Mouse (Mus musculus) CH12.LX (cell line): ENCODE data around the gene Ccdc69.

Source experiments
- CTCF ChIP-seq, 2 experiments: IDR thresholded peaks in 1 of 2; conservative IDR thresholded peaks in 1 of 2; 2 replicates each; pipeline ENCODE4 v1.5.1; 2011 to 2012; ENCODE audit warnings: low read depth in 2 of 2, low read length in 2 of 2, improper control_type of control experiment in 1 of 2, inconsistent platforms in 1 of 2, mild to moderate bottlenecking in 1 of 2, moderate library complexity in 1 of 2
- EP300 ChIP-seq: IDR thresholded peaks from 2 replicates; pipeline ENCODE4 v1.6.1; 2011; ENCODE audit warnings: low read length, improper control_type of control experiment
- GABPA ChIP-seq: IDR thresholded peaks from 2 replicates; pipeline ENCODE4 v1.6.1; 2012; ENCODE audit warnings: low read depth, low read length, improper control_type of control experiment, inconsistent platforms; ENCODE audit not compliant: insufficient replicate concordance
- HCFC1 ChIP-seq: IDR thresholded peaks from 2 replicates; pipeline ENCODE4 v1.6.1; 2012; ENCODE audit warnings: low read depth, mild to moderate bottlenecking, inconsistent platforms, low read length, improper control_type of control experiment
- JUND ChIP-seq: conservative IDR thresholded peaks from 2 replicates; pipeline ENCODE4 v1.6.1; 2011; ENCODE audit warnings: low read depth, low read length, improper control_type of control experiment
- MAZ ChIP-seq: IDR thresholded peaks from 2 replicates; pipeline ENCODE4 v1.6.1; 2012; ENCODE audit warnings: low read depth, mild to moderate bottlenecking, inconsistent platforms, low read length, improper control_type of control experiment, moderate library complexity
- PAX5 ChIP-seq: IDR thresholded peaks from 2 replicates; pipeline ENCODE4 v1.6.1; 2012; ENCODE audit warnings: low read length, inconsistent platforms, mixed read lengths
- POLR2A ChIP-seq: IDR thresholded peaks from 2 replicates; pipeline ENCODE4 v1.6.1; 2011; ENCODE audit warnings: low read depth, mild to moderate bottlenecking, improper control_type of control experiment, low read length
- TBP ChIP-seq: conservative IDR thresholded peaks from 2 replicates; pipeline ENCODE4 v1.6.1; 2011; ENCODE audit warnings: low read depth, low read length, improper control_type of control experiment
- ZNF384 ChIP-seq: IDR thresholded peaks from 2 replicates; pipeline ENCODE4 v1.6.1; 2012; ENCODE audit warnings: low read depth, low read length, improper control_type of control experiment, inconsistent platforms

DNA sequence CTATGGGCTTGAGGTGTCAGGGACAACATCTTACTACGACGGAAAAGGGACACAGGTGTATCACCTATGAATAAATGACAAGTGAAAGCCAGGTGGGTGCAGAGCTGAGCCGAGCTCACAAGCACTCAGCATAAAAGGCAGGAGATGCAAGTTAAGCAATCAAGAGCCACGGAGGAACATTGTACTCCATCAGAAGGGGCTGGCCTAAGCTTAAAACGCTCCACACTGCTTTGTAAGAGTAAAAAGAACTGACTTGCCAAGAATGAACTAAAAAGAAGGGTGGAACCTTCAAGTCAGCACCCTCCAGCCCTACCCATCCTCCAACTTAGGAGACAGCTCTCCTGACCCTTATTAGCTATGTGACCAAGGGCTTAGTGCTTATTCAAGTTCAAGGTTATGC, 55.4 kb downstream of the Ccdc69 start:
- TF ChIP-seq CTCF (conservative IDR thresholded peaks at IDR 0.05 in 1 of 2, IDR thresholded peaks at IDR 0.05 in 1 of 2; ENCODE audit: low read depth in 2 of 2, low read length in 2 of 2) (no peak), EP300 (no peak), POLR2A (no peak), MAZ (no peak), JUND (no peak), TBP (no peak), PAX5 (no peak), ZNF384 (no peak), HCFC1 (no peak), GABPA (no peak)
